Mouse (Mus musculus) hindbrain, postnatal 0 days (tissue): ENCODE data around the gene Fras1. TPM values are rescaled to one million over a fixed set of nuclear protein-coding genes. Genes with fewer than 3 reads are reported as not detected.

ENCODE experiments used
- ATAC-seq: fragments of 200-750 bp; cut with Nextera tagmentation; 2 replicates; pipeline ENCODE4 v1.8.0; 2017; ENCODE audit warnings: mild to moderate bottlenecking, moderate TSS enrichment, moderate library complexity
- DNase-seq: peaks from one replicate; pipeline ENCODE4 v3.0.0-alpha.2; 2015; ENCODE audit warnings: low spot score
- H3K27ac ChIP-seq: fragments of 300-500 bp; sonication (generic); 2 replicates; pipeline ENCODE4 v1.5.1; 2014; ENCODE audit warnings: mild to moderate bottlenecking
- H3K27me3 ChIP-seq: fragments of 300-500 bp; sonication (generic); 2 replicates; pipeline ENCODE4 v1.6.1; 2014; ENCODE audit warnings: low read length, mixed read lengths; ENCODE audit not compliant: insufficient read depth
- H3K36me3 ChIP-seq: fragments of 300-500 bp; sonication (generic); 2 replicates; pipeline ENCODE4 v1.6.1; 2014; ENCODE audit warnings: low read length, mixed read lengths; ENCODE audit not compliant: insufficient read depth
- H3K4me1 ChIP-seq: fragments of 300-500 bp; sonication (generic); 2 replicates; pipeline ENCODE4 v1.6.1; 2014; ENCODE audit warnings: antibody characterized with exemption, low read length, mixed read lengths; ENCODE audit not compliant: insufficient read depth
- H3K4me2 ChIP-seq: fragments of 300-500 bp; sonication (generic); 2 replicates; pipeline ENCODE4 v1.6.1; 2014; ENCODE audit warnings: low read depth, mild to moderate bottlenecking, low read length, moderate library complexity, mixed read lengths
- H3K4me3 ChIP-seq: fragments of 300-500 bp; sonication (generic); 2 replicates; pipeline ENCODE4 v1.5.1; 2014; ENCODE audit warnings: low read length
- H3K9ac ChIP-seq: fragments of 300-500 bp; sonication (generic); replicated peaks from 2 replicates; pipeline ENCODE4 v1.6.1; 2014; ENCODE audit warnings: mild to moderate bottlenecking, low read length, moderate library complexity, mixed read lengths
- H3K9me3 ChIP-seq: fragments of 300-500 bp; sonication (generic); 2 replicates; pipeline ENCODE4 v1.6.1; 2016; ENCODE audit warnings: low read length, mixed read lengths
- CTCF ChIP-seq: IDR thresholded peaks from 2 replicates; pipeline ENCODE4 v1.5.1; 2016; ENCODE audit warnings: antibody characterized with exemption, control low read depth, low read depth
- WGBS: fragments of 180-500 bp; shearing (Covaris S2); extraction: QIAGEN DNeasy Blood & Tissue Kit; methylation state at CpG from one replicate; pipeline ENCODE4 v1.1.7; 2014; 5-methylcytosine and 5-hydroxymethylcytosine counted together
- polyA plus RNA-seq: library from polyadenylated mRNA; unstranded; fragments of >200 nt; fragmentation: Nextera tagmentation; extraction: Ambion mirVana; gene quantifications from 2 replicates; pipeline ENCODE4 v1.2.1, GENCODE M21; 2015
- total RNA-seq: library from RNA; depleted of rRNA; stranded (reverse); fragments of >200 nt; gene quantifications from 2 replicates; pipeline ENCODE4 v1.2.3, GENCODE M21; 2014

Gene Fras1
- total and polyA plus RNA-seq, 2 experiments from 2014 or later: 2.9 to 15.3 TPM

- Histone ChIP-seq H3K27ac (no peak overlapping the region), H3K4me2 (no peak overlapping the region), H3K4me3 (no peak overlapping the region), H3K27me3 (no peaks in the 10 kb centered on the region), H3K9ac (no peak overlapping the region), H3K4me1 (no peaks in the 10 kb centered on the region), H3K9me3 (no peaks in the 10 kb centered on the region), H3K36me3 (no peaks in the 10 kb centered on the region)
- TF ChIP-seq CTCF: no peak
- 79% methylated on average over 2 of the region's 2 CpGs for WGBS
- ATAC-seq: no peak
- no peak for DNase-seq
Observed at GRCm38 (mm10) chr5:96682777-96683176, 309.0 kb downstream of the Fras1 start.

GRCm38 (mm10) chr5:96688885-96689284 is 315.1 kb downstream of the Fras1 start:
- WGBS: 74% methylated on average over 2 of the region's 2 CpGs
- Histone ChIP-seq H3K9me3 (no peaks in the 10 kb centered on the region), H3K4me1 (no peaks in the 10 kb centered on the region), H3K27ac (no peak overlapping the region), H3K36me3 (no peaks in the 10 kb centered on the region), H3K27me3 (no peaks in the 10 kb centered on the region), H3K9ac (no peak overlapping the region), H3K4me2 (no peak overlapping the region), H3K4me3 (no peak overlapping the region)
- TF ChIP-seq CTCF: no peak
- DNase-seq: no peak
- ATAC-seq: no peak

- no peaks in the 10 kb centered on the region for H3K36me3 ChIP-seq
- H3K27ac ChIP-seq: no peak overlapping the region
- no peak overlapping the region for H3K9ac ChIP-seq
- no peak overlapping the region for H3K4me3 ChIP-seq
- H3K27me3 ChIP-seq: no peaks in the 10 kb centered on the region
- no peak overlapping the region for H3K4me2 ChIP-seq
- H3K4me1 ChIP-seq: peaks cover 6% of the 10 kb centered on the region; the same call in 1 of the 2 replicates
- H3K9me3 ChIP-seq: no peaks in the 10 kb centered on the region
- TF ChIP-seq CTCF: no peak
- WGBS: 71% methylated on average over 8 of the region's 8 CpGs
- DNase-seq (no peak), ATAC-seq (no peak)
Observed at GRCm38 (mm10) chr5:96698972-96699371, 325.2 kb downstream of the Fras1 start.

- no peaks in the 10 kb centered on the region for H3K27me3 ChIP-seq
- H3K9ac ChIP-seq: no peak overlapping the region
- peak overlapping the region; percentile 32; the same call in 1 of the 2 replicates for H3K27ac ChIP-seq
- ATAC-seq (peak; percentile 79), DNase-seq (peak; percentile 43)
- peaks cover 6% of the 10 kb centered on the region; the same call in 1 of the 2 replicates for H3K4me1 ChIP-seq
- no peaks in the 10 kb centered on the region for H3K9me3 ChIP-seq
- peak overlapping the region; percentile 21 for H3K4me2 ChIP-seq
- H3K36me3 ChIP-seq: no peaks in the 10 kb centered on the region
- WGBS: 24% methylated on average over 22 of the region's 22 CpGs
- no peak overlapping the region for H3K4me3 ChIP-seq
- peak; percentile 31 for TF ChIP-seq CTCF
Observed at GRCm38 (mm10) chr5:96702706-96703625, 329.2 kb downstream of the Fras1 start.

- ATAC-seq: no peak
- no peak overlapping the region for H3K9ac ChIP-seq
Observed at GRCm38 (mm10) chr5:96708515-96708914, 334.8 kb downstream of the Fras1 start.

GRCm38 (mm10) chr5:96712089-96712684 is 338.4 kb downstream of the Fras1 start:
- Histone ChIP-seq H3K4me3 (no peak overlapping the region), H3K4me2 (no peak overlapping the region), H3K27me3 (no peaks in the 10 kb centered on the region), H3K9ac (no peak overlapping the region), H3K36me3 (no peaks in the 10 kb centered on the region), H3K9me3 (no peaks in the 10 kb centered on the region), H3K4me1 (no peaks in the 10 kb centered on the region), H3K27ac (peak overlapping the region; percentile 5; the same call in 1 of the 2 replicates)
- ATAC-seq (no peak), DNase-seq (no peak)
- TF ChIP-seq CTCF: no peak
- WGBS: 57% methylated on average over 12 of the region's 12 CpGs

More at GRCm38 (mm10) chr5:96708515-96708914, 334.8 kb downstream of the Fras1 start:
- Histone ChIP-seq H3K27ac (no peak overlapping the region), H3K9me3 (no peaks in the 10 kb centered on the region), H3K4me1 (no peaks in the 10 kb centered on the region), H3K27me3 (no peaks in the 10 kb centered on the region), H3K36me3 (no peaks in the 10 kb centered on the region), H3K4me2 (no peak overlapping the region), H3K4me3 (no peak overlapping the region)
- TF ChIP-seq CTCF: no peak
- 79% methylated on average over 10 of the region's 10 CpGs for WGBS
- DNase-seq: no peak
